Mouse (Mus musculus) MEL (cell line): ENCODE results near the gene Ryr2.

Source experiments
- BHLHE40 ChIP-seq: IDR thresholded peaks from 2 replicates; pipeline ENCODE4 v1.6.1; 2012; ENCODE audit warnings: low read depth, mild to moderate bottlenecking, inconsistent platforms, low read length, improper control_type of control experiment, borderline replicate concordance
- CTCF ChIP-seq, 3 experiments: IDR thresholded peaks in 2 of 3; conservative IDR thresholded peaks in 1 of 3; 2 replicates each; pipeline ENCODE4 v1.5.1; 2011 to 2012; ENCODE audit warnings: low read length in 3 of 3, low read depth in 2 of 3, mild to moderate bottlenecking in 2 of 3, improper control_type of control experiment in 1 of 3, inconsistent platforms in 1 of 3, mixed read lengths in 1 of 3, moderate library complexity in 1 of 3; ENCODE audit not compliant: control insufficient read depth in 1 of 3, insufficient read depth in 1 of 3, poor library complexity in 1 of 3, severe bottlenecking in 1 of 3
- EP300 ChIP-seq, 2 experiments: IDR thresholded peaks; 2 replicates each; pipeline ENCODE4 v1.6.1; 2011; ENCODE audit warnings: improper control_type of control experiment in 2 of 2, low read length in 2 of 2, low read depth in 1 of 2, mild to moderate bottlenecking in 1 of 2
- GABPA ChIP-seq: IDR thresholded peaks from 2 replicates; pipeline ENCODE4 v1.6.1; 2012; ENCODE audit warnings: low read depth, mild to moderate bottlenecking, inconsistent platforms, low read length, improper control_type of control experiment, moderate library complexity
- GATA1 ChIP-seq: IDR thresholded peaks from 2 replicates; pipeline ENCODE4 v1.6.1; 2011; ENCODE audit warnings: low read depth, low read length, improper control_type of control experiment
- MAX ChIP-seq: IDR thresholded peaks from 2 replicates; pipeline ENCODE4 v1.6.1; 2011; ENCODE audit warnings: low read length, improper control_type of control experiment
- POLR2A ChIP-seq, 2 experiments: IDR thresholded peaks; 2 replicates each; pipeline ENCODE4 v1.6.1; 2011 to 2012; ENCODE audit warnings: low read length in 2 of 2, mild to moderate bottlenecking in 2 of 2, control low read depth in 1 of 2, improper control_type of control experiment in 1 of 2, low read depth in 1 of 2, moderate library complexity in 1 of 2; ENCODE audit not compliant: control insufficient read depth in 1 of 2, insufficient read depth in 1 of 2, poor library complexity in 1 of 2
- POLR2AphosphoS2 ChIP-seq: IDR thresholded peaks from 2 replicates; pipeline ENCODE4 v1.6.1; 2011; ENCODE audit warnings: low read length, improper control_type of control experiment
- POLR2AphosphoS5 ChIP-seq: IDR thresholded peaks from 2 replicates; pipeline ENCODE4 v1.6.1; 2012; ENCODE audit warnings: low read depth, borderline replicate concordance, mild to moderate bottlenecking, inconsistent platforms, low read length, moderate library complexity, mixed read lengths
- SIN3A ChIP-seq: IDR thresholded peaks from 2 replicates; pipeline ENCODE4 v1.6.1; 2012; ENCODE audit warnings: low read length, improper control_type of control experiment, inconsistent platforms
- TAL1 ChIP-seq: IDR thresholded peaks from 2 replicates; pipeline ENCODE4 v1.6.1; 2012; ENCODE audit warnings: mild to moderate bottlenecking, inconsistent platforms, low read length, moderate library complexity, mixed read lengths
- TBP ChIP-seq: IDR thresholded peaks from 2 replicates; pipeline ENCODE4 v1.8.0; 2011; ENCODE audit warnings: low read depth, low read length, improper control_type of control experiment
- UBTF ChIP-seq: IDR thresholded peaks from 2 replicates; pipeline ENCODE4 v1.6.1; 2012; ENCODE audit warnings: low read depth, mild to moderate bottlenecking, inconsistent platforms, low read length, improper control_type of control experiment, moderate library complexity, borderline replicate concordance; ENCODE audit not compliant: insufficient read depth

GRCm38 (mm10) chr13:11520765-11521164 lies 586.0 kb downstream of the Ryr2 start:
- TF ChIP-seq GABPA (no peak), CTCF (IDR thresholded peaks at IDR 0.05 in 2 of 3, conservative IDR thresholded peaks at IDR 0.05 in 1 of 3; ENCODE audit: control insufficient read depth in 1 of 3, insufficient read depth in 1 of 3, low read depth in 2 of 3, low read length in 3 of 3, poor library complexity in 1 of 3, severe bottlenecking in 1 of 3) (no peak), UBTF (no peak), MAX (no peak), POLR2A (IDR thresholded peaks at IDR 0.05; ENCODE audit: control insufficient read depth in 1 of 2, insufficient read depth in 1 of 2, low read depth in 1 of 2, low read length in 2 of 2, poor library complexity in 1 of 2) (no peak), GATA1 (no peak), EP300 (IDR thresholded peaks at IDR 0.05; ENCODE audit: low read depth in 1 of 2, low read length in 2 of 2) (no peak), POLR2AphosphoS2 (no peak), BHLHE40 (no peak), TBP (no peak), POLR2AphosphoS5 (no peak), SIN3A (no peak), TAL1 (no peak)
